Mouse (Mus musculus) liver, postnatal 0 days (tissue): Measurements from ENCODE around the gene Mrpl36.

Source experiments
- CTCF ChIP-seq: sonication (generic); IDR thresholded peaks from 2 replicates; pipeline ENCODE4 v1.5.1; 2016; ENCODE audit warnings: antibody characterized with exemption, low read depth
- EP300 ChIP-seq: IDR thresholded peaks from 2 replicates; pipeline ENCODE4 v1.6.1; 2016; ENCODE audit warnings: antibody characterized with exemption, low read depth, mild to moderate bottlenecking

DNA sequence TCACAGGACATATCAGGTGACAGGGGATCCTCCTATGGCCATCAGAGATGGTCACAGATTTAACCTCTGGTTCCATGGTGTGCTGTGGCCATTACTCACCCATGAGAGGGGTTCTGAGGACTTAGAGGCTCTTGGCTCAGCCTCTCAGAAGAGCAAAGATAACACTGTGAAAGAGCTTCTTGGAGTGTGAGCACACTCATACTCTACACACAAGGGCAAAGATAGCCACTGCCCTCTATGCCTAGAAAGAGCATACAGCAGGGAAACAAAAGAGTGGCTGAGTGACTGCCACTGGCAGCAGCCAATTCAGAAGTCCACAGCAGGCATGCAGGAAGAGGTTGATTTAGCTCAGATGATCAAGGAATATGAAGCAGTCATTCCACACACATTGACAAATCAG is 24.2 kb downstream of the Mrpl36 start:
- no peak for TF ChIP-seq CTCF
- no peak for TF ChIP-seq EP300
